Mouse (Mus musculus): ENCODE measurements around the gene 1700017B05Rik. TPM values are rescaled to one million over a fixed set of nuclear protein-coding genes. Genes with fewer than 3 reads are reported as not detected.
"Not testable (repeated sequence)": the region's sequence is repeated elsewhere in the genome, so short reads cannot be mapped to it uniquely, and the experiment has no call there.

Gene 1700017B05Rik
- polyA plus RNA-seq, 1 experiment from 2014 or later: 30.0 TPM

- DNase-seq (ENCODE audit: low spot score): peak; percentile 64
Measured at GRCm38 (mm10) chr9:57220356-57220755, 42.1 kb downstream of the 1700017B05Rik start.

GRCm38 (mm10) chr9:57219511-57219910, 42.9 kb downstream of the 1700017B05Rik start:
- DNase-seq (ENCODE audit: low spot score): no peak

GRCm38 (mm10) chr9:57218776-57219175, 43.6 kb downstream of the 1700017B05Rik start:
- no peak for DNase-seq (ENCODE audit: low spot score)

- DNase-seq (ENCODE audit: low spot score): no peak
Measured at GRCm38 (mm10) chr9:57217220-57217619, 45.2 kb downstream of the 1700017B05Rik start.

GRCm38 (mm10) chr9:57214500-57214899, 47.9 kb downstream of the 1700017B05Rik start:
- DNase-seq (ENCODE audit: low spot score): no peak

- DNase-seq (ENCODE audit: low spot score): no peak
Measured at GRCm38 (mm10) chr9:57212448-57213222, 49.8 kb downstream of the 1700017B05Rik start.

- DNase-seq (ENCODE audit: low spot score): peak; percentile 69
Measured at GRCm38 (mm10) chr9:57209316-57209715, 53.1 kb downstream of the 1700017B05Rik start.

- DNase-seq (ENCODE audit: low spot score): no peak
Measured at GRCm38 (mm10) chr9:57206896-57207295, 55.5 kb downstream of the 1700017B05Rik start.

- DNase-seq (ENCODE audit: low spot score): not testable (repeated sequence)
Measured at GRCm38 (mm10) chr9:57203571-57203970, 58.8 kb downstream of the 1700017B05Rik start.

Other genes starting within 250 kb of the 1700017B05Rik start
- gene Sin3a, start 190.6 kb downstream of the 1700017B05Rik start, polyA plus RNA-seq (2015; fragmentation: Nextera tagmentation; extraction: Ambion mirVana): 25.3 and 26.6 TPM in 2 replicates
- gene Man2c1, start 131.9 kb downstream of the 1700017B05Rik start, polyA plus RNA-seq (2015; fragmentation: Nextera tagmentation; extraction: Ambion mirVana): 36.6 and 37.6 TPM in 2 replicates
- gene Neil1, start 114.3 kb downstream of the 1700017B05Rik start, polyA plus RNA-seq (2015; fragmentation: Nextera tagmentation; extraction: Ambion mirVana): 28.6 and 34.7 TPM in 2 replicates
- gene Commd4, start 104.3 kb downstream of the 1700017B05Rik start, polyA plus RNA-seq (2015; fragmentation: Nextera tagmentation; extraction: Ambion mirVana): 181 and 201 TPM in 2 replicates
- gene Trcg1, start 26.1 kb downstream of the 1700017B05Rik start, polyA plus RNA-seq (2015; fragmentation: Nextera tagmentation; extraction: Ambion mirVana): 0.04 TPM in 1 of 2 replicates, not detected in the other
- gene Ppcdc, start 177.5 kb upstream of the 1700017B05Rik start, polyA plus RNA-seq (2015; fragmentation: Nextera tagmentation; extraction: Ambion mirVana): 50.9 and 62.5 TPM in 2 replicates
- 3.1 and 3.5 TPM in 2 replicates for gene Scamp5, start 205.4 kb upstream of the 1700017B05Rik start, polyA plus RNA-seq (2015; fragmentation: Nextera tagmentation; extraction: Ambion mirVana)
- 0.60 and 0.85 TPM in 2 replicates for gene Rpp25, start 241.4 kb upstream of the 1700017B05Rik start, polyA plus RNA-seq (2015; fragmentation: Nextera tagmentation; extraction: Ambion mirVana)

All from thymus, postnatal 0 days (tissue).